Mouse (Mus musculus) liver, embryonic 15.5 days (tissue): ENCODE data around the gene Imp4. TPM values are rescaled to one million over a fixed set of nuclear protein-coding genes. Genes with fewer than 3 reads are reported as not detected.
A peak's percentile ranks its signal among the peaks of the same experiment; 100 is the strongest.
"Not testable (repeated sequence)": the region's sequence is repeated elsewhere in the genome, so short reads cannot be mapped to it uniquely, and the experiment has no call there.

ENCODE experiments used
- ATAC-seq: fragments of 200-750 bp; cut with Nextera tagmentation; 2 replicates; pipeline ENCODE4 v1.8.0; 2017; ENCODE audit warnings: moderate number of reproducible peaks, mild to moderate bottlenecking, moderate library complexity; ENCODE audit not compliant: insufficient read depth
- H3K27ac ChIP-seq: fragments of 300-500 bp; sonication (generic); replicated peaks from 2 replicates; pipeline ENCODE4 v1.5.1; 2015; ENCODE audit warnings: mild to moderate bottlenecking, inconsistent platforms
- H3K27me3 ChIP-seq: fragments of 300-500 bp; sonication (generic); 2 replicates; pipeline ENCODE4 v1.6.1; 2015; ENCODE audit warnings: mild to moderate bottlenecking, inconsistent platforms
- H3K36me3 ChIP-seq: fragments of 300-500 bp; sonication (generic); replicated peaks from 2 replicates; pipeline ENCODE4 v1.6.1; 2015; ENCODE audit warnings: moderate library complexity, mild to moderate bottlenecking, inconsistent platforms
- H3K4me1 ChIP-seq: fragments of 300-500 bp; sonication (generic); replicated peaks from 2 replicates; pipeline ENCODE4 v1.6.1; 2015; ENCODE audit warnings: inconsistent platforms
- H3K4me2 ChIP-seq: fragments of 300-500 bp; sonication (generic); 2 replicates; pipeline ENCODE4 v1.6.1; 2015; ENCODE audit warnings: moderate library complexity, mild to moderate bottlenecking, inconsistent platforms
- H3K4me3 ChIP-seq: fragments of 300-500 bp; sonication (generic); replicated peaks from 2 replicates; pipeline ENCODE4 v1.5.1; 2015; ENCODE audit warnings: mild to moderate bottlenecking, inconsistent platforms
- H3K9ac ChIP-seq: fragments of 300-500 bp; sonication (generic); 2 replicates; pipeline ENCODE4 v1.6.1; 2015; ENCODE audit warnings: moderate library complexity, mild to moderate bottlenecking, inconsistent platforms
- H3K9me3 ChIP-seq: fragments of 300-500 bp; sonication (generic); replicated peaks from 2 replicates; pipeline ENCODE4 v1.6.1; 2016; ENCODE audit warnings: inconsistent platforms
- WGBS: fragments of 180-500 bp; shearing (Covaris S2); methylation state at CpG from one replicate; pipeline ENCODE4 v1.1.7; 2015; ENCODE audit warnings: mixed read lengths; ENCODE audit not compliant: insufficient replicate concordance; 5-methylcytosine and 5-hydroxymethylcytosine counted together
- polyA plus RNA-seq: library from polyadenylated mRNA; unstranded; fragments of >200 nt; fragmentation: Nextera tagmentation; extraction: Ambion mirVana; gene quantifications from 2 replicates; pipeline ENCODE4 v1.2.1, GENCODE M21; 2015

Imp4 gene
- polyA plus RNA-seq, 1 experiment from 2014 or later = 52.0 TPM

GRCm38 (mm10) chr1:34434660-34435160 lies 4.9 kb upstream of the Imp4 start:
- ATAC-seq = peak; percentile 7
- peak overlapping the region; percentile 81 for H3K4me2 ChIP-seq
- no peaks in the 10 kb centered on the region for H3K9me3 ChIP-seq
- no peak overlapping the region for H3K27ac ChIP-seq
- no peaks in the 10 kb centered on the region for H3K27me3 ChIP-seq
- peak overlapping the region; percentile 73 for H3K4me3 ChIP-seq
- H3K4me1 ChIP-seq = peaks cover 40% of the 10 kb centered on the region
- peaks cover 25% of the 10 kb centered on the region; the same call in 1 of the 2 replicates for H3K36me3 ChIP-seq
- WGBS = under 1% methylated on average over 30 of the region's 30 CpGs
- peak overlapping the region; percentile 50; the same call in 1 of the 2 replicates for H3K9ac ChIP-seq

GRCm38 (mm10) chr1:34435371-34436120 lies 4.1 kb upstream of the Imp4 start:
- H3K4me1 ChIP-seq = peaks cover 46% of the 10 kb centered on the region

GRCm38 (mm10) chr1:34436374-34436773 lies 3.3 kb upstream of the Imp4 start:
- peaks cover 11% of the 10 kb centered on the region; the same call in 1 of the 2 replicates for H3K36me3 ChIP-seq
- ATAC-seq = no peak
- peaks cover 52% of the 10 kb centered on the region for H3K4me1 ChIP-seq
- H3K9ac ChIP-seq = no peak overlapping the region
- no peaks in the 10 kb centered on the region for H3K9me3 ChIP-seq
- H3K27me3 ChIP-seq = no peaks in the 10 kb centered on the region
- no peak overlapping the region for H3K27ac ChIP-seq
- WGBS = 81% methylated on average over 3 of the region's 3 CpGs
- H3K4me3 ChIP-seq = no peak overlapping the region
- no peak overlapping the region for H3K4me2 ChIP-seq

More at GRCm38 (mm10) chr1:34435371-34436120, 4.1 kb upstream of the Imp4 start:
- 37% methylated on average over 8 of the region's 8 CpGs for WGBS
- H3K27me3 ChIP-seq = no peaks in the 10 kb centered on the region
- H3K36me3 ChIP-seq = peaks cover 20% of the 10 kb centered on the region; the same call in 1 of the 2 replicates
- H3K9me3 ChIP-seq = no peaks in the 10 kb centered on the region
- peak overlapping the region; percentile 73 for H3K4me3 ChIP-seq
- peak overlapping the region; percentile 81 for H3K4me2 ChIP-seq
- no peak overlapping the region for H3K9ac ChIP-seq
- H3K27ac ChIP-seq = no peak overlapping the region
- ATAC-seq = no peak

- H3K27ac ChIP-seq, H3K4me2 ChIP-seq, H3K9ac ChIP-seq, H3K4me3 ChIP-seq, ATAC-seq, H3K9me3 ChIP-seq, H3K27me3 ChIP-seq: not testable (repeated sequence)
- Histone ChIP-seq H3K36me3 (peaks cover 13% of the 10 kb centered on the region; the same call in 1 of the 2 replicates), H3K4me1 (peaks cover 56% of the 10 kb centered on the region)
- 78% methylated on average over 8 of the region's 8 CpGs for WGBS
Measured at GRCm38 (mm10) chr1:34437366-34437765, 2.3 kb upstream of the Imp4 start.

- no peaks in the 10 kb centered on the region for H3K9me3 ChIP-seq
- no peak for ATAC-seq
- peak overlapping the region; percentile 87 for H3K4me2 ChIP-seq
- 23% methylated on average over 17 of the region's 20 CpGs for WGBS
- H3K27ac ChIP-seq = no peak overlapping the region
- no peaks in the 10 kb centered on the region for H3K27me3 ChIP-seq
- H3K9ac ChIP-seq = peak overlapping the region; percentile 62
- H3K4me1 ChIP-seq = peaks cover 47% of the 10 kb centered on the region
- peak overlapping the region; percentile 76 for H3K4me3 ChIP-seq
- peaks cover 24% of the 10 kb centered on the region for H3K36me3 ChIP-seq
Measured at GRCm38 (mm10) chr1:34438381-34439051, 1.1 kb upstream of the Imp4 start.

GRCm38 (mm10) chr1:34439961-34440630 lies 445 bp downstream of the Imp4 start:
- H3K9ac ChIP-seq = peak overlapping the region; percentile 58
- no peaks in the 10 kb centered on the region for H3K27me3 ChIP-seq
- H3K36me3 ChIP-seq = peaks cover 40% of the 10 kb centered on the region
- peak; percentile 22 for ATAC-seq
- H3K27ac ChIP-seq = peak overlapping the region; percentile 58; the same call in 1 of the 2 replicates
- peak overlapping the region; percentile 87 for H3K4me2 ChIP-seq
- peak overlapping the region; percentile 76 for H3K4me3 ChIP-seq
- H3K4me1 ChIP-seq = peaks cover 36% of the 10 kb centered on the region
- 5% methylated on average over 31 of the region's 31 CpGs for WGBS
- H3K9me3 ChIP-seq = no peaks in the 10 kb centered on the region

GRCm38 (mm10) chr1:34443124-34443523 lies 3.5 kb downstream of the Imp4 start:
- H3K9ac ChIP-seq = no peak overlapping the region
- no peaks in the 10 kb centered on the region for H3K9me3 ChIP-seq
- no peaks in the 10 kb centered on the region for H3K27me3 ChIP-seq
- no peak overlapping the region for H3K27ac ChIP-seq
- peaks cover 42% of the 10 kb centered on the region for H3K36me3 ChIP-seq
- H3K4me1 ChIP-seq = peaks cover 27% of the 10 kb centered on the region
- H3K4me2 ChIP-seq = no peak overlapping the region
- 76% methylated on average over 6 of the region's 6 CpGs for WGBS
- no peak overlapping the region for H3K4me3 ChIP-seq
- no peak for ATAC-seq

GRCm38 (mm10) chr1:34458431-34458830 lies 18.8 kb downstream of the Imp4 start:
- WGBS = 32% methylated on average over 8 of the region's 8 CpGs
- no peak overlapping the region for H3K4me2 ChIP-seq
- no peak for ATAC-seq
- no peak overlapping the region for H3K9ac ChIP-seq
- no peak overlapping the region for H3K4me3 ChIP-seq
- H3K4me1 ChIP-seq = peaks cover 22% of the 10 kb centered on the region; the same call in 1 of the 2 replicates
- peaks cover 48% of the 10 kb centered on the region for H3K27me3 ChIP-seq
- no peak overlapping the region for H3K27ac ChIP-seq
- H3K9me3 ChIP-seq = no peaks in the 10 kb centered on the region
- H3K36me3 ChIP-seq = no peaks in the 10 kb centered on the region

- H3K4me3 ChIP-seq = peak within 1 kb of the TSS; percentile 60
- no peak within 1 kb of the TSS for H3K27ac ChIP-seq
- peak; percentile 84 for ATAC-seq
- peak within 1 kb of the TSS; percentile 54 for H3K9ac ChIP-seq
- no peaks in the 10 kb centered on the region for H3K9me3 ChIP-seq
- H3K36me3 ChIP-seq = no peaks in the 10 kb centered on the region
- H3K4me1 ChIP-seq = peaks cover 25% of the 10 kb centered on the region; the same call in 1 of the 2 replicates
- peaks cover 48% of the 10 kb centered on the region for H3K27me3 ChIP-seq
- under 1% methylated on average over 48 of the region's 48 CpGs for WGBS
- H3K4me2 ChIP-seq = peak within 1 kb of the TSS; percentile 81
Measured at GRCm38 (mm10) chr1:34459284-34460060, 19.8 kb downstream of the Imp4 start, which contains the start of gene Ptpn18. Gene Ptpn18 (plus strand): TSS chr1:34459762.

- WGBS = 1% methylated on average over 15 of the region's 15 CpGs
- H3K9me3 ChIP-seq = no peaks in the 10 kb centered on the region
- peak overlapping the region; percentile 60 for H3K4me3 ChIP-seq
- no peak overlapping the region for H3K27ac ChIP-seq
- H3K9ac ChIP-seq = peak overlapping the region; percentile 54; the same call in 1 of the 2 replicates
- peaks cover 27% of the 10 kb centered on the region; the same call in 1 of the 2 replicates for H3K4me1 ChIP-seq
- no peaks in the 10 kb centered on the region for H3K36me3 ChIP-seq
- peaks cover 48% of the 10 kb centered on the region for H3K27me3 ChIP-seq
- no peak; the same call in 1 of the 2 replicates for ATAC-seq
- peak overlapping the region; percentile 81 for H3K4me2 ChIP-seq
Measured at GRCm38 (mm10) chr1:34460061-34460441, 20.4 kb downstream of the Imp4 start.
